Mouse (Mus musculus) CD8-positive naive resting alpha-beta T cell, adult 2 months (primary cell): ENCODE data around the gene Pnpt1.

Experiments
- DNase-seq, 2 experiments: peaks; one replicate each; pipeline ENCODE4 v3.0.0; 2022; ENCODE audit warnings: low read depth in 2 of 2, low spot score in 2 of 2

Pnpt1 gene

GRCm38 (mm10) chr11:29130385-29131355 lies at the start of gene Pnpt1:
TSS of gene Pnpt1 (plus strand) at chr11:29130744.
- DNase-seq, result peak; percentile 78 to 82

- DNase-seq, result no peak
Measured at GRCm38 (mm10) chr11:29092403-29092802, 38.1 kb upstream of the Pnpt1 start.

- no peak for DNase-seq
Measured at GRCm38 (mm10) chr11:29098926-29099325, 31.6 kb upstream of the Pnpt1 start.

- DNase-seq, result no peak
Measured at GRCm38 (mm10) chr11:29129862-29130384, 621 bp upstream of the Pnpt1 start.

GRCm38 (mm10) chr11:29140671-29141070 lies 10.1 kb downstream of the Pnpt1 start:
- no peak for DNase-seq

GRCm38 (mm10) chr11:29148901-29149300 lies 18.4 kb downstream of the Pnpt1 start:
- DNase-seq, result no peak

GRCm38 (mm10) chr11:29163569-29163968 lies 33.0 kb downstream of the Pnpt1 start:
- no peak for DNase-seq

GRCm38 (mm10) chr11:29171959-29172391 lies 41.4 kb downstream of the Pnpt1 start:
- peak; percentile 56 to 69 for DNase-seq

GRCm38 (mm10) chr11:29172563-29173124 lies 42.1 kb downstream of the Pnpt1 start, which contains the start of gene Ppp4r3b:
TSS of gene Ppp4r3b (plus strand) at chr11:29172890.
- DNase-seq, result peak; percentile 97 to 98

GRCm38 (mm10) chr11:29173125-29173631 lies 42.6 kb downstream of the Pnpt1 start:
- peak; percentile 60 to 69 for DNase-seq

GRCm38 (mm10) chr11:29173706-29174436 lies 43.3 kb downstream of the Pnpt1 start:
- DNase-seq, result peak in 1 of 2 experiments; percentile 2

- DNase-seq, result no peak
Measured at GRCm38 (mm10) chr11:29179319-29179718, 48.8 kb downstream of the Pnpt1 start.

- no peak for DNase-seq
Measured at GRCm38 (mm10) chr11:29180657-29181056, 50.1 kb downstream of the Pnpt1 start.

- no peak for DNase-seq
Measured at GRCm38 (mm10) chr11:29181751-29182150, 51.2 kb downstream of the Pnpt1 start.

GRCm38 (mm10) chr11:29188981-29189380 lies 58.4 kb downstream of the Pnpt1 start:
- DNase-seq, result no peak

GRCm38 (mm10) chr11:29203653-29204052 lies 73.1 kb downstream of the Pnpt1 start:
- DNase-seq, result no peak

- no peak for DNase-seq
Measured at GRCm38 (mm10) chr11:29209774-29210173, 79.2 kb downstream of the Pnpt1 start.
